In genomic region chr11:80778916-80779526, GRCm38 (mm10) we compare ENCODE assay signal across 8 mouse cellular contexts. TPM values are rescaled to one million over a fixed set of nuclear protein-coding genes. Genes with fewer than 3 reads are reported as not detected.
DNase-seq lines count a peak whose midpoint lies in the region; ATAC-seq and TF ChIP-seq lines count a peak whose summit lies in the region.

No protein-coding gene starts in this region.

- H3K27ac ChIP-seq in liver, adult 2 months (replicated peaks; ENCODE audit: insufficient read depth, low read depth, low read length) = peak overlapping the region; percentile 33
- H3K27ac ChIP-seq in embryonic facial prominence, embryonic 11.5 days (replicated peaks; ENCODE audit: low read depth, low read length) = no peak overlapping the region
- H3K27ac ChIP-seq in intestine, embryonic 14.5 days (ENCODE audit: low read depth) = no peak overlapping the region
- no peak overlapping the region for H3K27ac ChIP-seq in neural tube, embryonic 13.5 days (replicated peaks)

- H3K9ac ChIP-seq in liver, adult 2 months (ENCODE audit: low read depth, low read length) = peak overlapping the region; percentile 82
- peak overlapping the region; percentile 61 for H3K9ac ChIP-seq in embryonic facial prominence, embryonic 11.5 days (replicated peaks; ENCODE audit: low read length)
- peak overlapping the region; percentile 60 for H3K9ac ChIP-seq in intestine, embryonic 14.5 days (ENCODE audit: low read length)
- H3K9ac ChIP-seq in neural tube, embryonic 13.5 days = peak overlapping the region; percentile 74

- WGBS in liver, adult 2 months = 2% methylated on average over 18 of the region's 18 CpGs
- 4% methylated on average over 18 of the region's 18 CpGs for WGBS in embryonic facial prominence, embryonic 11.5 days
- 3% methylated on average over 18 of the region's 18 CpGs for WGBS in intestine, embryonic 14.5 days
- 2% methylated on average over 18 of the region's 18 CpGs for WGBS in neural tube, embryonic 13.5 days

- peak overlapping the region; percentile 89 for H3K4me2 ChIP-seq in embryonic facial prominence, embryonic 11.5 days (ENCODE audit: low read depth, low read length)
- peak overlapping the region; percentile 85 for H3K4me2 ChIP-seq in intestine, embryonic 14.5 days (ENCODE audit: low read length)
- H3K4me2 ChIP-seq in neural tube, embryonic 13.5 days = peak overlapping the region; percentile 71

- peak; percentile 20 for DNase-seq in liver, adult 2 months (ENCODE audit: extremely low read depth, low read depth, low spot score)
- DNase-seq in liver = no peak
- no peak for DNase-seq in embryonic facial prominence, embryonic 11.5 days (ENCODE audit: low spot score)
- no peak for DNase-seq in intestine, embryonic 14.5 days (ENCODE audit: low spot score)
- DNase-seq in urinary bladder, postnatal 25 days (ENCODE audit: low spot score) = no peak
- no peak for DNase-seq in thymus, postnatal 0 days (ENCODE audit: low spot score)
- no peak for DNase-seq in left cerebral cortex, adult 11 months (ENCODE audit: low spot score)

- no peak for TF ChIP-seq CTCF in liver, adult 2 months (IDR thresholded peaks at IDR 0.05; ENCODE audit: low read depth, low read length)

- no peak for TF ChIP-seq POLR2A in liver, adult 2 months (IDR thresholded peaks at IDR 0.05; ENCODE audit: extremely low read depth, insufficient read depth, low read length)

- peaks cover 4% of the 10 kb centered on the region for H3K4me1 ChIP-seq in liver, adult 2 months (ENCODE audit: control insufficient read depth, insufficient read depth, low read length)
- H3K4me1 ChIP-seq in embryonic facial prominence, embryonic 11.5 days (ENCODE audit: control insufficient read depth, insufficient read depth, low read length) = no peaks in the 10 kb centered on the region
- H3K4me1 ChIP-seq in intestine, embryonic 14.5 days (replicated peaks; ENCODE audit: control insufficient read depth, insufficient read depth, low read length) = peaks cover 8% of the 10 kb centered on the region
- H3K4me1 ChIP-seq in neural tube, embryonic 13.5 days (replicated peaks) = peaks cover 13% of the 10 kb centered on the region

- no peaks in the 10 kb centered on the region; the same call in 1 of the 2 replicates for H3K79me2 ChIP-seq in liver, adult 2 months (ENCODE audit: control insufficient read depth, insufficient read depth, low read length)

- peak; percentile 80 for ATAC-seq in embryonic facial prominence, embryonic 11.5 days (replicated peaks; ENCODE audit: insufficient number of reproducible peaks, low FRiP score, low TSS enrichment, low read depth)
- ATAC-seq in intestine, embryonic 14.5 days (replicated peaks; ENCODE audit: low FRiP score, low TSS enrichment, low read depth) = no peak
- ATAC-seq in neural tube, embryonic 13.5 days (ENCODE audit: low read depth) = no peak; the same call in 1 of the 2 replicates

- no peaks in the 10 kb centered on the region for H3K9me3 ChIP-seq in embryonic facial prominence, embryonic 11.5 days (replicated peaks; ENCODE audit: control insufficient read depth, low read length)
- H3K9me3 ChIP-seq in intestine, embryonic 14.5 days (ENCODE audit: control insufficient read depth, low read length) = no peaks in the 10 kb centered on the region
- no peaks in the 10 kb centered on the region for H3K9me3 ChIP-seq in neural tube, embryonic 13.5 days

- H3K4me3 ChIP-seq in liver, adult 2 months (ENCODE audit: insufficient read depth, low read depth, low read length) = peak overlapping the region; percentile 62
- peak overlapping the region; percentile 70 for H3K4me3 ChIP-seq in embryonic facial prominence, embryonic 11.5 days (ENCODE audit: low read depth, low read length)
- peak overlapping the region; percentile 70 for H3K4me3 ChIP-seq in intestine, embryonic 14.5 days (ENCODE audit: low read depth, low read length)
- H3K4me3 ChIP-seq in neural tube, embryonic 13.5 days = peak overlapping the region; percentile 67

- H3K27me3 ChIP-seq in liver, adult 2 months (ENCODE audit: control insufficient read depth, insufficient read depth, low read length) = no peaks in the 10 kb centered on the region
- no peaks in the 10 kb centered on the region for H3K27me3 ChIP-seq in embryonic facial prominence, embryonic 11.5 days (ENCODE audit: control insufficient read depth, insufficient read depth, low read length)
- no peaks in the 10 kb centered on the region for H3K27me3 ChIP-seq in intestine, embryonic 14.5 days (replicated peaks; ENCODE audit: control insufficient read depth, insufficient read depth, low read length)
- H3K27me3 ChIP-seq in neural tube, embryonic 13.5 days = peaks cover 10% of the 10 kb centered on the region; the same call in 1 of the 2 replicates

- no peaks in the 10 kb centered on the region for H3K36me3 ChIP-seq in liver, adult 2 months (ENCODE audit: control insufficient read depth, insufficient read depth, low read length)
- H3K36me3 ChIP-seq in embryonic facial prominence, embryonic 11.5 days (replicated peaks; ENCODE audit: control insufficient read depth, insufficient read depth, low read depth, low read length) = no peaks in the 10 kb centered on the region
- no peaks in the 10 kb centered on the region for H3K36me3 ChIP-seq in intestine, embryonic 14.5 days (ENCODE audit: control insufficient read depth, insufficient read depth, low read length)
- H3K36me3 ChIP-seq in neural tube, embryonic 13.5 days = no peaks in the 10 kb centered on the region

RNA-seq across cellular contexts. Expression of gene Myo1d, which starts 0.8 kb away (rescaled TPM):
- total RNA-seq in liver, adult 2 months (2014; rRNA removed) = 5.2 and 6.8 TPM in 2 replicates
- 6.8 and 7.8 TPM in 2 replicates for polyA plus RNA-seq in liver, adult 2 months (2012; rRNA removed)
- 5.7 and 6.4 TPM in 2 replicates for polyA plus RNA-seq in embryonic facial prominence, embryonic 11.5 days (2014; fragmentation: Nextera tagmentation; extraction: Ambion mirVana)
- 45.4 and 50.1 TPM in 2 replicates for polyA plus RNA-seq in intestine, embryonic 14.5 days (2014; fragmentation: Nextera tagmentation; extraction: Ambion mirVana)
- 1.8 and 2.2 TPM in 2 replicates for polyA plus RNA-seq in neural tube, embryonic 13.5 days (2015; fragmentation: Nextera tagmentation; extraction: Ambion mirVana)
- 2.5 and 2.8 TPM in 2 replicates for polyA plus RNA-seq in thymus, postnatal 0 days (2015; fragmentation: Nextera tagmentation; extraction: Ambion mirVana)

RNA-seq across cellular contexts. Expression of gene Tmem98, which starts 31.0 kb away (rescaled TPM):
- 17.9 and 19.9 TPM in 2 replicates for total RNA-seq in liver, adult 2 months (2014; rRNA removed)
- polyA plus RNA-seq in liver, adult 2 months (2012; rRNA removed) = 18.3 and 29.7 TPM in 2 replicates
- 129 and 146 TPM in 2 replicates for polyA plus RNA-seq in embryonic facial prominence, embryonic 11.5 days (2014; fragmentation: Nextera tagmentation; extraction: Ambion mirVana)
- polyA plus RNA-seq in intestine, embryonic 14.5 days (2014; fragmentation: Nextera tagmentation; extraction: Ambion mirVana) = 180 TPM in 2 replicates
- polyA plus RNA-seq in neural tube, embryonic 13.5 days (2015; fragmentation: Nextera tagmentation; extraction: Ambion mirVana) = 29.3 and 34.8 TPM in 2 replicates
- 6.5 and 7.2 TPM in 2 replicates for polyA plus RNA-seq in thymus, postnatal 0 days (2015; fragmentation: Nextera tagmentation; extraction: Ambion mirVana)
